Mouse (Mus musculus): ENCODE measurements around the gene Crp. TPM values are rescaled to one million over a fixed set of nuclear protein-coding genes. Genes with fewer than 3 reads are reported as not detected.

Gene Crp
- polyA plus RNA-seq, 1 experiment, result not detected

- Histone ChIP-seq H3ac (ENCODE audit: control insufficient read depth, insufficient read length, low read depth) (no peak overlapping the region), H3K27me3 (ENCODE audit: control insufficient read depth, insufficient read depth, insufficient read length) (no peaks in the 10 kb centered on the region), H3K4me3 (ENCODE audit: insufficient read depth, poor library complexity, severe bottlenecking) (no peak overlapping the region), H3K79me2 (ENCODE audit: control insufficient read depth, insufficient read depth) (no peaks in the 10 kb centered on the region), H3K36me3 (ENCODE audit: control insufficient read depth, insufficient read depth) (no peaks in the 10 kb centered on the region), H3K79me3 (ENCODE audit: low read depth) (no peaks in the 10 kb centered on the region)
- no peak for TF ChIP-seq FOSL1 (IDR thresholded peaks at IDR 0.05; ENCODE audit: insufficient read depth, low read length, poor library complexity, severe bottlenecking)
- TF ChIP-seq MYOG (IDR thresholded peaks at IDR 0.05; ENCODE audit: control insufficient read depth, extremely low read depth, insufficient read length), result no peak
- TF ChIP-seq MAX (IDR thresholded peaks at IDR 0.05), result no peak
These were observed 3.5 kb downstream of the Crp start for GRCm38 (mm10) chr1:172701381-172701780.

- no peaks in the 10 kb centered on the region for H3K27me3 ChIP-seq (ENCODE audit: control insufficient read depth, insufficient read depth, insufficient read length)
- H3K79me2 ChIP-seq (ENCODE audit: control insufficient read depth, insufficient read depth), result no peaks in the 10 kb centered on the region
- H3K4me3 ChIP-seq (ENCODE audit: insufficient read depth, poor library complexity, severe bottlenecking), result no peak overlapping the region
- no peaks in the 10 kb centered on the region for H3K79me3 ChIP-seq (ENCODE audit: low read depth)
- no peak overlapping the region for H3ac ChIP-seq (ENCODE audit: control insufficient read depth, insufficient read length, low read depth)
- H3K36me3 ChIP-seq (ENCODE audit: control insufficient read depth, insufficient read depth), result no peaks in the 10 kb centered on the region
- TF ChIP-seq MYOG (IDR thresholded peaks at IDR 0.05; ENCODE audit: control insufficient read depth, extremely low read depth, insufficient read length), result no peak
- no peak for TF ChIP-seq CTCF (IDR thresholded peaks at IDR 0.05; ENCODE audit: control insufficient read depth, insufficient read depth, insufficient read length)
- no peak for TF ChIP-seq USF1 (IDR thresholded peaks at IDR 0.05; ENCODE audit: low read depth)
- TF ChIP-seq FOSL1 (IDR thresholded peaks at IDR 0.05; ENCODE audit: insufficient read depth, low read length, poor library complexity, severe bottlenecking), result no peak
- TF ChIP-seq CEBPB (IDR thresholded peaks at IDR 0.05; ENCODE audit: low read depth), result no peak
- no peak for TF ChIP-seq MYOD1 (IDR thresholded peaks at IDR 0.05; ENCODE audit: control insufficient read depth, insufficient read length, low read depth)
- TF ChIP-seq MAX (IDR thresholded peaks at IDR 0.05), result no peak
These were observed 4.0 kb downstream of the Crp start for GRCm38 (mm10) chr1:172701901-172702300.

GRCm38 (mm10) chr1:172704769-172705168 is 6.9 kb downstream of the Crp start:
- no peak for TF ChIP-seq MYOD1 (IDR thresholded peaks at IDR 0.05; ENCODE audit: control insufficient read depth, insufficient read length, low read depth)
- TF ChIP-seq USF1 (IDR thresholded peaks at IDR 0.05; ENCODE audit: low read depth), result no peak
- TF ChIP-seq CTCF (IDR thresholded peaks at IDR 0.05; ENCODE audit: control insufficient read depth, insufficient read depth, insufficient read length), result no peak
- no peak for TF ChIP-seq CEBPB (IDR thresholded peaks at IDR 0.05; ENCODE audit: low read depth)
- TF ChIP-seq MYOG (IDR thresholded peaks at IDR 0.05; ENCODE audit: control insufficient read depth, extremely low read depth, insufficient read length), result no peak
- no peak for TF ChIP-seq MAX (IDR thresholded peaks at IDR 0.05)
- no peak for TF ChIP-seq FOSL1 (IDR thresholded peaks at IDR 0.05; ENCODE audit: insufficient read depth, low read length, poor library complexity, severe bottlenecking)
- H3K79me3 ChIP-seq (ENCODE audit: low read depth), result no peaks in the 10 kb centered on the region
- no peaks in the 10 kb centered on the region for H3K79me2 ChIP-seq (ENCODE audit: control insufficient read depth, insufficient read depth)
- H3ac ChIP-seq (ENCODE audit: control insufficient read depth, insufficient read length, low read depth), result no peak overlapping the region
- no peaks in the 10 kb centered on the region for H3K27me3 ChIP-seq (ENCODE audit: control insufficient read depth, insufficient read depth, insufficient read length)
- H3K4me3 ChIP-seq (ENCODE audit: insufficient read depth, poor library complexity, severe bottlenecking), result no peak overlapping the region
- no peaks in the 10 kb centered on the region for H3K36me3 ChIP-seq (ENCODE audit: control insufficient read depth, insufficient read depth)

- Histone ChIP-seq H3K36me3 (ENCODE audit: control insufficient read depth, insufficient read depth) (no peaks in the 10 kb centered on the region), H3K79me3 (ENCODE audit: low read depth) (no peaks in the 10 kb centered on the region), H3K4me3 (ENCODE audit: insufficient read depth, poor library complexity, severe bottlenecking) (no peak overlapping the region), H3ac (ENCODE audit: control insufficient read depth, insufficient read length, low read depth) (no peak overlapping the region), H3K79me2 (ENCODE audit: control insufficient read depth, insufficient read depth) (no peaks in the 10 kb centered on the region), H3K27me3 (ENCODE audit: control insufficient read depth, insufficient read depth, insufficient read length) (no peaks in the 10 kb centered on the region)
- no peak for TF ChIP-seq USF1 (IDR thresholded peaks at IDR 0.05; ENCODE audit: low read depth)
- no peak for TF ChIP-seq MYOG (IDR thresholded peaks at IDR 0.05; ENCODE audit: control insufficient read depth, extremely low read depth, insufficient read length)
- TF ChIP-seq MAX (IDR thresholded peaks at IDR 0.05), result no peak
- no peak for TF ChIP-seq CTCF (IDR thresholded peaks at IDR 0.05; ENCODE audit: control insufficient read depth, insufficient read depth, insufficient read length)
- no peak for TF ChIP-seq MYOD1 (IDR thresholded peaks at IDR 0.05; ENCODE audit: control insufficient read depth, insufficient read length, low read depth)
- TF ChIP-seq CEBPB (IDR thresholded peaks at IDR 0.05; ENCODE audit: low read depth), result no peak
- TF ChIP-seq FOSL1 (IDR thresholded peaks at IDR 0.05; ENCODE audit: insufficient read depth, low read length, poor library complexity, severe bottlenecking), result no peak
These were observed 8.4 kb downstream of the Crp start for GRCm38 (mm10) chr1:172706243-172706642.

- Histone ChIP-seq H3K4me3 (ENCODE audit: insufficient read depth, poor library complexity, severe bottlenecking) (no peak overlapping the region), H3K79me3 (ENCODE audit: low read depth) (no peaks in the 10 kb centered on the region), H3K27me3 (ENCODE audit: control insufficient read depth, insufficient read depth, insufficient read length) (no peaks in the 10 kb centered on the region), H3K79me2 (ENCODE audit: control insufficient read depth, insufficient read depth) (no peaks in the 10 kb centered on the region), H3ac (ENCODE audit: control insufficient read depth, insufficient read length, low read depth) (no peak overlapping the region), H3K36me3 (ENCODE audit: control insufficient read depth, insufficient read depth) (no peaks in the 10 kb centered on the region)
- TF ChIP-seq MAX (IDR thresholded peaks at IDR 0.05), result no peak
- no peak for TF ChIP-seq MYOG (IDR thresholded peaks at IDR 0.05; ENCODE audit: control insufficient read depth, extremely low read depth, insufficient read length)
- no peak for TF ChIP-seq CTCF (IDR thresholded peaks at IDR 0.05; ENCODE audit: control insufficient read depth, insufficient read depth, insufficient read length)
- no peak for TF ChIP-seq CEBPB (IDR thresholded peaks at IDR 0.05; ENCODE audit: low read depth)
These were observed 12.0 kb downstream of the Crp start for GRCm38 (mm10) chr1:172709788-172710350.

GRCm38 (mm10) chr1:172711396-172711795 is 13.5 kb downstream of the Crp start:
- TF ChIP-seq FOSL1 (IDR thresholded peaks at IDR 0.05; ENCODE audit: insufficient read depth, low read length, poor library complexity, severe bottlenecking) (no peak), MYOG (IDR thresholded peaks at IDR 0.05; ENCODE audit: control insufficient read depth, extremely low read depth, insufficient read length) (no peak), USF1 (IDR thresholded peaks at IDR 0.05; ENCODE audit: low read depth) (no peak), CEBPB (IDR thresholded peaks at IDR 0.05; ENCODE audit: low read depth) (no peak), MYOD1 (IDR thresholded peaks at IDR 0.05; ENCODE audit: control insufficient read depth, insufficient read length, low read depth) (no peak), MAX (IDR thresholded peaks at IDR 0.05) (no peak), CTCF (IDR thresholded peaks at IDR 0.05; ENCODE audit: control insufficient read depth, insufficient read depth, insufficient read length) (no peak)
- H3K79me3 ChIP-seq (ENCODE audit: low read depth), result no peaks in the 10 kb centered on the region
- H3K79me2 ChIP-seq (ENCODE audit: control insufficient read depth, insufficient read depth), result no peaks in the 10 kb centered on the region
- no peak overlapping the region for H3K4me3 ChIP-seq (ENCODE audit: insufficient read depth, poor library complexity, severe bottlenecking)
- no peaks in the 10 kb centered on the region for H3K36me3 ChIP-seq (ENCODE audit: control insufficient read depth, insufficient read depth)
- H3K27me3 ChIP-seq (ENCODE audit: control insufficient read depth, insufficient read depth, insufficient read length), result no peaks in the 10 kb centered on the region
- no peak overlapping the region for H3ac ChIP-seq (ENCODE audit: control insufficient read depth, insufficient read length, low read depth)
